Comparison of ENCODE assay signal across 15 mouse cellular contexts in genomic region chr2:168105271-168105670, GRCm38 (mm10). TPM values are rescaled to one million over a fixed set of nuclear protein-coding genes. Genes with fewer than 3 reads are reported as not detected.
DNase-seq lines count a peak whose midpoint lies in the region; ATAC-seq and TF ChIP-seq lines count a peak whose summit lies in the region.
"Had no signal": no experiment of that assay in that cellular context is flagged by ENCODE, and none has a peak within 500 bp of the region (broad histone marks: within the 10 kb centered on the region; RNA-seq: fewer than 3 reads in every experiment).

No protein-coding gene starts in this region.

- no peak for TF ChIP-seq CTCF in stomach, postnatal 0 days (IDR thresholded peaks at IDR 0.05; ENCODE audit: low read depth)

- no peak for ATAC-seq in lung, embryonic 16.5 days (ENCODE audit: low read depth)
- no peak; the same call in 1 of the 2 replicates for ATAC-seq in kidney, embryonic 15.5 days (replicated peaks; ENCODE audit: low FRiP score)
- ATAC-seq in liver, embryonic 13.5 days (ENCODE audit: low read depth) = peak; percentile 36
- peak; percentile 60 for ATAC-seq in stomach, postnatal 0 days (ENCODE audit: low FRiP score, low TSS enrichment)
- ATAC-seq: forebrain, embryonic 15.5 days; midbrain, embryonic 13.5 days had no signal

- H3K36me3 ChIP-seq in lung, embryonic 16.5 days (ENCODE audit: control insufficient read depth, insufficient read depth, low read length) = no peaks in the 10 kb centered on the region
- H3K36me3 ChIP-seq in kidney, embryonic 15.5 days = peaks cover 8% of the 10 kb centered on the region
- H3K36me3 ChIP-seq in liver, embryonic 13.5 days = no peaks in the 10 kb centered on the region
- no peaks in the 10 kb centered on the region for H3K36me3 ChIP-seq in stomach, postnatal 0 days (ENCODE audit: control insufficient read depth, insufficient read depth, low read length)
- H3K36me3 ChIP-seq: forebrain, embryonic 15.5 days had no signal

- DNase-seq in lung, postnatal 25 days (ENCODE audit: low spot score) = no peak
- no peak for DNase-seq in liver, embryonic 13.5 days
- DNase-seq in stomach, postnatal 0 days (ENCODE audit: low spot score) = no peak
- DNase-seq in heart, adult 9 months (ENCODE audit: low spot score in 2 of 2) = no peak
- no peak for DNase-seq in heart, adult 8-10 months (ENCODE audit: low spot score)
- DNase-seq: adrenal gland, postnatal 10 days; cerebellum, adult 8-10 months; heart, adult 11 months; thymus, postnatal 14 days had no signal

- peak overlapping the region; percentile 70 for H3K27ac ChIP-seq in lung, embryonic 16.5 days (ENCODE audit: low read length)
- peak overlapping the region; percentile 78 for H3K27ac ChIP-seq in kidney, embryonic 15.5 days
- H3K27ac ChIP-seq in liver, embryonic 13.5 days = peak overlapping the region; percentile 72
- H3K27ac ChIP-seq in stomach, postnatal 0 days (replicated peaks) = peak overlapping the region; percentile 53; the same call in 1 of the 2 replicates
- H3K27ac ChIP-seq: hindbrain, embryonic 14.5 days; left cerebral cortex, adult 2 months; midbrain, embryonic 13.5 days had no signal

- H3K4me1 ChIP-seq in lung, embryonic 16.5 days (replicated peaks; ENCODE audit: control insufficient read depth, insufficient read depth, low read length) = peaks cover 20% of the 10 kb centered on the region
- H3K4me1 ChIP-seq in kidney, embryonic 15.5 days = peaks cover 23% of the 10 kb centered on the region
- 0 out of 2 replicates have a peak, but pooled peaks cover 2% of the 10 kb centered on the region for H3K4me1 ChIP-seq in liver, embryonic 13.5 days (replicated peaks)
- no peaks in the 10 kb centered on the region for H3K4me1 ChIP-seq in stomach, postnatal 0 days (replicated peaks; ENCODE audit: control insufficient read depth, insufficient read depth)

- no peak overlapping the region for H3K4me2 ChIP-seq in lung, embryonic 16.5 days (ENCODE audit: low read depth, low read length)
- H3K4me2 ChIP-seq in kidney, embryonic 15.5 days = no peak overlapping the region
- H3K4me2 ChIP-seq in liver, embryonic 13.5 days = peak overlapping the region; percentile 25; the same call in 1 of the 2 replicates
- no peak overlapping the region for H3K4me2 ChIP-seq in stomach, postnatal 0 days (replicated peaks; ENCODE audit: low read depth)
- H3K4me2 ChIP-seq: forebrain, embryonic 15.5 days; hindbrain, embryonic 14.5 days; midbrain, embryonic 13.5 days had no signal

- no peak for TF ChIP-seq EP300 in stomach, postnatal 0 days (optimal IDR thresholded peaks at IDR 0.05)

- no peak overlapping the region for H3K9ac ChIP-seq in lung, embryonic 16.5 days (ENCODE audit: low read length)
- no peak overlapping the region for H3K9ac ChIP-seq in kidney, embryonic 15.5 days
- H3K9ac ChIP-seq in liver, embryonic 13.5 days = no peak overlapping the region
- no peak overlapping the region for H3K9ac ChIP-seq in stomach, postnatal 0 days (ENCODE audit: low read length)
- H3K9ac ChIP-seq: forebrain, embryonic 15.5 days; hindbrain, embryonic 14.5 days; midbrain, embryonic 13.5 days had no signal

- no peak overlapping the region for H3K4me3 ChIP-seq in lung, embryonic 16.5 days (ENCODE audit: low read length)
- no peak overlapping the region for H3K4me3 ChIP-seq in kidney, embryonic 15.5 days (replicated peaks)
- H3K4me3 ChIP-seq in liver, embryonic 13.5 days (replicated peaks) = no peak overlapping the region
- H3K4me3 ChIP-seq in stomach, postnatal 0 days (ENCODE audit: low read depth, low read length) = no peak overlapping the region
- H3K4me3 ChIP-seq: forebrain, embryonic 15.5 days; left cerebral cortex, adult 2 months; midbrain, embryonic 13.5 days had no signal

- H3K27me3 ChIP-seq in lung, embryonic 16.5 days (ENCODE audit: control insufficient read depth, insufficient read depth, low read depth, low read length) = no peaks in the 10 kb centered on the region
- no peaks in the 10 kb centered on the region for H3K27me3 ChIP-seq in kidney, embryonic 15.5 days
- no peaks in the 10 kb centered on the region for H3K27me3 ChIP-seq in liver, embryonic 13.5 days
- H3K27me3 ChIP-seq in stomach, postnatal 0 days (ENCODE audit: control insufficient read depth, insufficient read depth, low read length) = no peaks in the 10 kb centered on the region
- H3K27me3 ChIP-seq: forebrain, embryonic 15.5 days; midbrain, embryonic 13.5 days had no signal

- WGBS in lung, embryonic 16.5 days = 49% methylated on average over 8 of the region's 8 CpGs
- WGBS in kidney, embryonic 15.5 days = 80% methylated on average over 8 of the region's 8 CpGs
- WGBS in liver, embryonic 13.5 days (ENCODE audit: insufficient replicate concordance) = 62% methylated on average over 8 of the region's 8 CpGs
- 55% methylated on average over 8 of the region's 8 CpGs for WGBS in stomach, postnatal 0 days

- H3K9me3 ChIP-seq in lung, embryonic 16.5 days (ENCODE audit: control insufficient read depth, low read length) = no peaks in the 10 kb centered on the region
- no peaks in the 10 kb centered on the region for H3K9me3 ChIP-seq in kidney, embryonic 15.5 days (replicated peaks)
- no peaks in the 10 kb centered on the region for H3K9me3 ChIP-seq in liver, embryonic 13.5 days (replicated peaks)
- no peaks in the 10 kb centered on the region for H3K9me3 ChIP-seq in stomach, postnatal 0 days (ENCODE audit: control insufficient read depth, low read length)
- H3K9me3 ChIP-seq: forebrain, embryonic 15.5 days; midbrain, embryonic 13.5 days had no signal

RNA-seq across cellular contexts. Expression of gene Pard6b, which starts 24.5 kb away (rescaled TPM):
- polyA plus RNA-seq in lung, embryonic 16.5 days (2015; fragmentation: Nextera tagmentation; extraction: Ambion mirVana) = 11.4 and 12.6 TPM in 2 replicates
- 19.0 and 20.4 TPM in 2 replicates for polyA plus RNA-seq in kidney, embryonic 15.5 days (2015; fragmentation: Nextera tagmentation; extraction: Ambion mirVana)
- polyA plus RNA-seq in liver, embryonic 13.5 days (2015; fragmentation: Nextera tagmentation; extraction: Ambion mirVana) = 2.2 and 2.9 TPM in 2 replicates
- polyA plus RNA-seq in stomach, postnatal 0 days (2015; fragmentation: Nextera tagmentation; extraction: Ambion mirVana) = 11.8 and 12.3 TPM in 2 replicates
- total RNA-seq in heart, adult 8-10 months (2022) = 1 to 10 TPM; 2.3 to 2.9 (median 2.5) TPM

Comparison
In these comparisons a context has a peak if more than half of its experiments do, and no peak if none do; other contexts are left out.
1. ATAC-seq: peak in liver, embryonic 13.5 days (single experiment) and stomach, postnatal 0 days (single experiment); none in lung, embryonic 16.5 days (single experiment) and kidney, embryonic 15.5 days (single experiment).
2. Peak in every context shown above with its lines, with median percentiles within 50 percentile points of each other: H3K27ac ChIP-seq.